Mouse (Mus musculus) megakaryocyte-erythroid progenitor cell, adult 5 weeks (primary cell): ENCODE measurements around the gene Olfr449. TPM values are rescaled to one million over a fixed set of nuclear protein-coding genes. Genes with fewer than 3 reads are reported as not detected.

Experiments
- polyA plus RNA-seq: library from polyadenylated mRNA; stranded (reverse); fragments of >175 nt; gene quantifications from 2 replicates; pipeline ENCODE4 v1.2.3, GENCODE M21; 2012

Gene Olfr449
- not detected in 2 replicates for polyA plus RNA-seq

GRCm38 (mm10) chr6:42834084-42834483, at the start of gene Olfr449:
Olfr449 (plus strand) TSS chr6:42834384.

GRCm38 (mm10) chr6:42784793-42785192, 49.4 kb upstream of the Olfr449 start, which contains the start of gene Olfr452:
Olfr452 (plus strand) TSS chr6:42785093.

GRCm38 (mm10) chr6:42811639-42812038, 22.5 kb upstream of the Olfr449 start, which contains the start of gene Olfr450:
Olfr450 (plus strand) TSS chr6:42811939.

Other genes with a start within 250 kb of the Olfr449 start
- gene Tcaf3, start 236.7 kb upstream of the Olfr449 start, polyA plus RNA-seq = not detected in 2 replicates
- 0.04 TPM in 2 replicates for gene Tcaf2, start 189.1 kb upstream of the Olfr449 start, polyA plus RNA-seq
- gene Tcaf1, start 124.3 kb upstream of the Olfr449 start, polyA plus RNA-seq = 0.19 and 0.32 TPM in 2 replicates
- gene Olfr453, start 95.0 kb upstream of the Olfr449 start, polyA plus RNA-seq = not detected in 2 replicates
- not detected in 2 replicates for gene Olfr38, start 78.0 kb upstream of the Olfr449 start, polyA plus RNA-seq
- not detected in 2 replicates for gene Olfr452, start 49.3 kb upstream of the Olfr449 start, polyA plus RNA-seq
- gene Olfr450, start 22.4 kb upstream of the Olfr449 start, polyA plus RNA-seq = not detected in 2 replicates
- not detected in 2 replicates for gene Olfr448, start 56.1 kb downstream of the Olfr449 start, polyA plus RNA-seq
- not detected in 2 replicates for gene Olfr447, start 74.5 kb downstream of the Olfr449 start, polyA plus RNA-seq
- not detected in 2 replicates for gene Olfr446, start 87.0 kb downstream of the Olfr449 start, polyA plus RNA-seq
- gene Olfr444, start 114.7 kb downstream of the Olfr449 start, polyA plus RNA-seq = not detected in 2 replicates